Mouse (Mus musculus): Measurements from ENCODE around the gene Gjc3.

Gjc3 gene

DNA sequence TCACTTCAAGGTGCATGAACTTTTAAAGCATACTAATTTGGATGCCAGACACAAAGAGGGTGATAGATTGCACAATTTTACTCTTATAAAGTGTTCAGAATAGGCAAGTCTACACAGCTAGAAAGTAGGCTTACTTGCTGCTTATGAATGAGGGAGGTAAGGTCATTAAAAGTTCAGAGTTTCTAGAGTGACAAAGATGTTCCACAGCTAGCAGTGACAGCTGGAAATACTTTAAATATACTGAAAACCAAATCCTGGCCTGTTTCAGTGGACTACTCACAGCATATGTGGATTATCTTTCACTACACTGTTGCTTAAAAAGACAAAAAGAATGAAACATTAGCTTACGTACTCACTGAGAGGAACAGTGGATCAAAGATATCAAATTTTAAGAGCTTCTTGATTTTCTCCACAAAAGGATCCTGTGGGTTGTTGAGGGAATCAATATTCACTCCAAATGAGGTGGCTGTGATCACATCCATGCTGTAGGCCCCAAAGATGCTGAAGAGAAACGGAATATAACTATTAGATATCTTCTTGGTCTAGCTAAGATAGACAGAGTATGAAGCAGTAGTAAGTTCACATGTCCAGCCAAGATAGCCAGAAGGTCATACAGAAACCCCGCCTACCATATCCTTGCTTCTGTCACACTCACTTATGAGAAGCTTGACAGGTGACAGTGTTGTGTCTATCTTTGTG, 53.2 kb downstream of the Gjc3 start:
- no peak for DNase-seq (ENCODE audit: low read depth, low spot score)

Data from WW6 (cell line).